Mouse (Mus musculus) spleen, adult 2 months (tissue): ENCODE measurements around the gene Agpat3.

Experiments
- CTCF ChIP-seq: fragments of 200-500 bp; IDR thresholded peaks from 2 replicates; pipeline ENCODE4 v1.5.1; 2011; ENCODE audit warnings: mild to moderate bottlenecking, inconsistent platforms; ENCODE audit not compliant: insufficient read depth, insufficient read length, insufficient replicate concordance; ENCODE audit errors: extremely low read depth
- POLR2A ChIP-seq: fragments of 200-500 bp; IDR thresholded peaks from 2 replicates; pipeline ENCODE4 v1.6.1; 2011; ENCODE audit warnings: low read depth, low read length, inconsistent platforms

- TF ChIP-seq POLR2A (no peak), CTCF (no peak)
Measured at GRCm38 (mm10) chr10:78351564-78351886, 764 bp downstream of the Agpat3 start.
